Mouse (Mus musculus) forebrain, embryonic 16.5 days (tissue): Measurements from ENCODE around the gene Myo16. TPM values are rescaled to one million over a fixed set of nuclear protein-coding genes. Genes with fewer than 3 reads are reported as not detected.

Experiments used
- ATAC-seq: fragments of 200-750 bp; cut with Nextera tagmentation; 2 replicates; pipeline ENCODE4 v1.8.0; 2017; ENCODE audit warnings: mild to moderate bottlenecking, moderate library complexity
- H3K27ac ChIP-seq: fragments of 300-500 bp; sonication (generic); 2 replicates; pipeline ENCODE4 v1.5.1; 2014; ENCODE audit warnings: low read length, control low read depth
- H3K27me3 ChIP-seq: fragments of 300-500 bp; sonication (generic); replicated peaks from 2 replicates; pipeline ENCODE4 v1.6.1; 2014; ENCODE audit warnings: low read length; ENCODE audit not compliant: control insufficient read depth, insufficient read depth
- H3K36me3 ChIP-seq: fragments of 300-500 bp; sonication (generic); 2 replicates; pipeline ENCODE4 v1.6.1; 2014; ENCODE audit not compliant: control insufficient read depth, insufficient read depth
- H3K4me1 ChIP-seq: fragments of 300-500 bp; sonication (generic); replicated peaks from 2 replicates; pipeline ENCODE4 v1.6.1; 2014; ENCODE audit warnings: low read length; ENCODE audit not compliant: control insufficient read depth, insufficient read depth
- H3K4me2 ChIP-seq: fragments of 300-500 bp; sonication (generic); 2 replicates; pipeline ENCODE4 v1.6.1; 2014; ENCODE audit warnings: mild to moderate bottlenecking, low read length, control low read depth
- H3K4me3 ChIP-seq: fragments of 300-500 bp; sonication (generic); replicated peaks from 2 replicates; pipeline ENCODE4 v1.5.1; 2014; ENCODE audit warnings: mild to moderate bottlenecking, low read length, control low read depth
- H3K9ac ChIP-seq: fragments of 300-500 bp; sonication (generic); replicated peaks from 2 replicates; pipeline ENCODE4 v1.6.1; 2014; ENCODE audit warnings: low read depth, low read length, control low read depth
- H3K9me3 ChIP-seq: fragments of 300-500 bp; sonication (generic); 2 replicates; pipeline ENCODE4 v1.6.1; 2016; ENCODE audit warnings: low read length; ENCODE audit not compliant: control insufficient read depth
- WGBS: fragments of 180-500 bp; shearing (Covaris S2); extraction: QIAGEN DNeasy Blood & Tissue Kit; methylation state at CpG from one replicate; pipeline ENCODE4 v1.1.7; 2014; 5-methylcytosine and 5-hydroxymethylcytosine counted together
- polyA plus RNA-seq: library from polyadenylated mRNA; unstranded; fragments of >200 nt; fragmentation: Nextera tagmentation; extraction: Ambion mirVana; gene quantifications from 2 replicates; pipeline ENCODE4 v1.2.1, GENCODE M21; 2015

Myo16 gene
- polyA plus RNA-seq, 1 experiment from 2014 or later: 5.8 TPM

DNA sequence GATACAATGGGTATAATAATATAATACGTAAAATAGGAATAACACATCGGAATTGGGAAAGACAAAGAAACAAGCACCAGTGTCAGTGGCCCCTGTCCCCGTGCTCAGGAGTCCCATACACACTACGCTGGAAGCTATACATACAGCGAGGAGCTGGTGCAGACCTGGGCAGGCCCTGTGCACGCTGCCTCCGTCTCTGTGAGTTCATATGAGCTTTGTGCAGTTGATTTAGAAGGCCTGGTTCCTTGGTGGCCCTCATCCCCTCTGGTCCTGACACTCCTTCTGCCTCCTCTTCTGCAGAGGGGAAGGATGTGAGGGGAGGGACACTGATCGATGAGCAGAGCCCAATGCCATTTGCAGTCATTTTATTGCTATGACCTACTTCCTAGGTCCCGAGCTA lies 255.3 kb downstream of the Myo16 start:
- no peak overlapping the region for H3K9ac ChIP-seq
- no peak for ATAC-seq
- 90% methylated on average over 9 of the region's 9 CpGs for WGBS

DNA sequence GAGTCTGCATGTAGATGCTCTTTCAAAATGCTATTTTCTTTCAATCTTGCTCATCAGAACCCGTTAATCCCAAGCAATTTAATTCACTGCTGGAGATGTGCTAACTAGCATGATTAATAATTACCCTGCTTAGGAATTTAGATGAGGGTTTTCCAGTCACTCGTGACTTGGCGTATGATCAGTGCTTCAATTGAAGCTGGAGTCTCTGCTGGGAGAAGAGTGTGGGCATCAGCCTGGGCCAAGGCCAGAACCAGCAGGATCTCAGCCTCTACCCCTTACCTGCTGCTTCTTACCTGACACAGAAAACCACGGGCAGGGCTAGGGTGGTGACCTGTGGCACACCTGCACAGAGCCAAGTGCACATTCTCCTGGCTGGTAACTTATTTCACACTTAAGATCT lies 257.8 kb downstream of the Myo16 start:
- Histone ChIP-seq H3K9ac (no peak overlapping the region), H3K4me1 (peaks cover 29% of the 10 kb centered on the region), H3K27me3 (no peaks in the 10 kb centered on the region; the same call in 1 of the 2 replicates), H3K27ac (peak overlapping the region; percentile 62), H3K4me3 (no peak overlapping the region), H3K36me3 (no peaks in the 10 kb centered on the region), H3K9me3 (no peaks in the 10 kb centered on the region), H3K4me2 (no peak overlapping the region)
- 28% methylated on average over 4 of the region's 4 CpGs for WGBS
- peak; percentile 29; the same call in 1 of the 2 replicates for ATAC-seq

More for the DNA sequence above, 255.3 kb downstream of the Myo16 start:
- Histone ChIP-seq H3K9me3 (no peaks in the 10 kb centered on the region), H3K4me1 (peaks cover 21% of the 10 kb centered on the region), H3K36me3 (no peaks in the 10 kb centered on the region), H3K27me3 (no peaks in the 10 kb centered on the region), H3K4me2 (no peak overlapping the region), H3K4me3 (no peak overlapping the region), H3K27ac (0 out of 2 replicates have a peak overlapping the region, but pooled peaks have one; percentile 23)

DNA sequence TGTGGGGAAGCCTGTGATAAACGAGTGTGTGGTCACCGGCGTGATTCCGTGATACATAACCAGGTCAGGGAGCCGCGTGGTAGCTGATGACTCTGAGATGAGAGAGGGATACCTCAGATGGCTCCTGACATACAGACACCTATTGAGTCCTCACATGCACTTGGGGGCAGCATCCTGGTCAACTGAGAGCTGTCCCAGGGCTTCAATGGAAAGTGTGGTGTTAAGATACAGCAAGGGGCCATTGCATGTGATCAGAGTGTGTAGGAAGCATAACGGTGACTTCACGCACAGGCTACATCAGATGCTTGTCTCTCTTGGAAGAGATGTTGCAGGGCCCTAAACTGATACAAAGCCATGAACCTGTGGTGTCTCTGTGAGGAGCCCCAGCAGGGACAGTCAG lies 260.2 kb downstream of the Myo16 start:
- Histone ChIP-seq H3K4me1 (peaks cover 34% of the 10 kb centered on the region), H3K36me3 (no peaks in the 10 kb centered on the region), H3K9ac (no peak overlapping the region), H3K4me2 (no peak overlapping the region), H3K4me3 (no peak overlapping the region), H3K27me3 (no peaks in the 10 kb centered on the region; the same call in 1 of the 2 replicates), H3K27ac (no peak overlapping the region), H3K9me3 (no peaks in the 10 kb centered on the region)
- no peak for ATAC-seq
- WGBS: 91% methylated on average over 8 of the region's 8 CpGs

DNA sequence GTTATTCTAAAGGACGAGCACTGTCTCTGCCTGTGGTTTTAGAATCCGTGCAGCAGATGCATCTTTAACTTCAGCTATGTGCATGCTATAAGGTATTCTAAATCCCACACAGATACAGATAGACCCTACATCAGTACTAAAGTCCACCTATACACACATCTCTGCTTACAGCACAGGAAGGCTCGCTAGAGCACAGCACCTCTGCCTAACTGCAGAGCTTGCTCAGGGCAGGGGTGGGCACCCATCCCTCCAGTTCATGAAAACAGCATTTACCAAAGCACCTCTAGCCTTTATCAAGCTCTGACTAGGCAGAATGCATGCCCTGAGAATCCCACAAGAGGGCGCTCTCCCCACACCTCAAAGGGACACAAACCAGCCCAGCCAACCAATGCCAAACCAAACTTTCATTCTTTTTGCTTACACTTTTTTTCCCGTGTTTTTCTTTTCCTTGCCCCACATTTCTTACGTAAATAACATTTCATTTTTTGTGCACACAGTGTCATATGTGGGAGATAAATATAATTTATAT lies 261.0 kb downstream of the Myo16 start:
- no peaks in the 10 kb centered on the region for H3K36me3 ChIP-seq
- WGBS: 18% methylated on average over 6 of the region's 6 CpGs
- H3K27me3 ChIP-seq: no peaks in the 10 kb centered on the region; the same call in 1 of the 2 replicates
- no peak overlapping the region; the same call in 1 of the 2 replicates for H3K9ac ChIP-seq
- H3K4me3 ChIP-seq: no peak overlapping the region
- ATAC-seq: peak; percentile 19; the same call in 1 of the 2 replicates
- H3K27ac ChIP-seq: no peak overlapping the region
- peaks cover 41% of the 10 kb centered on the region for H3K4me1 ChIP-seq
- no peaks in the 10 kb centered on the region for H3K9me3 ChIP-seq
- no peak overlapping the region for H3K4me2 ChIP-seq

DNA sequence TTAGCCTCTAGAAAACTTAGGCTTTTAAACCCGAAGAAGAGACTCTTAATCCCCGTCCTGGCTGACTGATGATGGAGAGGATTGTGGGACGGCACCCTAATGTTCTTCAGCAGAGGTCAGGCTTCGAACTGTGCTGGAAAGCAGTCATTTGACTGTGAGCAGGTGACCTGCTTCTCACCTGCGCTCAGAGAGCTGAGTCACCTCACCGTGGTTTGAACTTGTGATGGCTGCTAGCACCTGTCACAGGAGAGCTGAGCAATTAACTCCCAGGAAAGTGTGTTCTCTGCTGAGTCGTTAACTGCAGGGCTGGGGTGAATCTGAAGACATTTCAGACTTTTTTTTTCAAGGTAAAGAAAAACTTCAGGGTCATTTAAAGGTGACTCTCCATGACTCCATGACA lies 261.6 kb downstream of the Myo16 start:
- no peak for ATAC-seq
- 17% methylated on average over 7 of the region's 7 CpGs for WGBS
- Histone ChIP-seq H3K4me3 (no peak overlapping the region), H3K27me3 (no peaks in the 10 kb centered on the region; the same call in 1 of the 2 replicates), H3K27ac (no peak overlapping the region), H3K9me3 (no peaks in the 10 kb centered on the region), H3K4me1 (peaks cover 42% of the 10 kb centered on the region), H3K4me2 (no peak overlapping the region), H3K36me3 (no peaks in the 10 kb centered on the region), H3K9ac (no peak overlapping the region)

DNA sequence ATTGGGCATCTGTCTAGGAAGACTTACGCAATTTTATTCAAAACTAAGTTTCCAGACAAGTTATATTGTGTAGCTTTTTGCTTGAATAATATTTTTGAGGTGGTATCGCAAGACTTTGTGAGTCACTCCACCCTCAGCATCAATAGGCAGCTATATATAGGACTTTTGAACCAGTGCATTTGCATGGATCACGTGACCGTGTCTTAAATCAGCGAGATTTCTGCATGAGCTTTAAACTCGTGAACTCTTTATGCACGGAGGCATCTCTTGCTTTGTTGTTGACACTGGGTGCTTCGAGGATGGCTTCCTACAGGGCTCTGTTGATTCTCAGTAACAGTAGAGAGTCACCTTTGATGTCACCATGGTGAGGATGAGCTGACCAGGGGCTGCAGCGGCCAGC lies 262.2 kb downstream of the Myo16 start:
- Histone ChIP-seq H3K4me1 (peaks cover 42% of the 10 kb centered on the region), H3K9ac (no peak overlapping the region), H3K36me3 (no peaks in the 10 kb centered on the region), H3K4me2 (no peak overlapping the region), H3K27ac (no peak overlapping the region), H3K27me3 (no peaks in the 10 kb centered on the region; the same call in 1 of the 2 replicates), H3K4me3 (no peak overlapping the region), H3K9me3 (no peaks in the 10 kb centered on the region)
- 81% methylated on average over 9 of the region's 9 CpGs for WGBS
- ATAC-seq: no peak

DNA sequence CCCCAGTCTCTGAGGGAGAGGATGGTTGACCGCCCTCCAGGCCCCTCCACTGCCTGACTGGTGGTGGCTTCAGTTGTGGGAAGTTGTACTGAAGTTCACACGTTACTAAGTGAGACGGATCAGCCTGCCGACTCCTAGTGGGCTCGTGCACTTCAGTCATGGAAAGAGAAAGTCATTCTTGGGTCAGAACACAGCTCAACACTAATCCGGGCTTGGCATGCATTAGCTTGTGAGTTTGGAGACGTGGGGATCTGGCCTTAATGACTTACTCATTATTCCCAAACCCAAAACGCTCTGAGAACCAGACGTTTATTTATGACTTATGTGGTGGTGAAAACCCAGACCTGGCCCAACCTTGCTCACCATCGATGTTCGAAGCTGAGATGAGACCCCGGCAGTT lies 263.1 kb downstream of the Myo16 start:
- 76% methylated on average over 12 of the region's 12 CpGs for WGBS

DNA sequence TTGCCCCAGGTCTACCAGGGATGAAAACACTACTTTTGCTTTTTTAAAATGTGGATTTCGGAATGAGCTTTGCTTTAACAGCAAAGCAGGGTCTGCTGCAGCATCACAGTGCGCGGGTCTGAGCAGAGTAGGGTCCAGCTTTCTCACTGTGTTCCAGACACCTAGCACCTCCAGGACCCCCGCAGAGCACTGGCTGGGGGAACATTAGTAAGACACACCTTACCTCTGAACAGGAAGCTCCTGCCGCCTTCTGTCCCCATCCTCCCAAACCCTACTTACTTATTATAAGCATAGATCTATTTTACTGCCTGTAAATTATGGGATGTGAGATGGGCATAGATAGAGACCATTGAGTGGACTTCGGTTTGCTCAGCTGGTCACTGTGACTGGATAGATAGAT lies 263.6 kb downstream of the Myo16 start:
- no peak for ATAC-seq
- Histone ChIP-seq H3K27me3 (no peaks in the 10 kb centered on the region; the same call in 1 of the 2 replicates), H3K4me1 (peaks cover 35% of the 10 kb centered on the region), H3K4me3 (no peak overlapping the region), H3K9me3 (no peaks in the 10 kb centered on the region), H3K36me3 (no peaks in the 10 kb centered on the region), H3K9ac (no peak overlapping the region), H3K27ac (no peak overlapping the region), H3K4me2 (no peak overlapping the region)
- WGBS: 96% methylated on average over 6 of the region's 6 CpGs

More for the DNA sequence above, 263.1 kb downstream of the Myo16 start:
- Histone ChIP-seq H3K9me3 (no peaks in the 10 kb centered on the region), H3K27ac (no peak overlapping the region), H3K4me2 (no peak overlapping the region), H3K4me3 (no peak overlapping the region), H3K4me1 (peaks cover 35% of the 10 kb centered on the region), H3K36me3 (no peaks in the 10 kb centered on the region), H3K27me3 (no peaks in the 10 kb centered on the region; the same call in 1 of the 2 replicates), H3K9ac (no peak overlapping the region)
- no peak for ATAC-seq

DNA sequence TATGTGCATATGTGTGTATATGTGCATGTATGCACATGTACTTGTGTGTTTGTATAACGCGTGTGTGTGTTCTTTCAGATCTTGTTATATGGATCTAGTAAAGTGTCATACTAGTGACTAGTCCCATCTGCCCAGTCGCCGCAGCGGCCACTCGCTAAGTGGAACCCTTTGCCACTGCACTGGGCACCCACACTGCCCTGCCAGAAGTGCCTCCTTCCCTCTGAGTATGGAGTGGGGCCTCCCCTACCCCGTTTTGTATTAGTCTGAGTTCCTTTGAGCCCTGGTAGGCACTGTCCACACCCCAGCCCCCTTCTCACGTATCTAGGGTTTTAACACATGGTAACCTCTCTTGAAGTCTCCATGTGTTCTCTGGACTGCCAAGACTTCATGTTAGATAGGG lies 264.3 kb downstream of the Myo16 start:
- 92% methylated on average over 8 of the region's 8 CpGs for WGBS
- no peak overlapping the region for H3K4me3 ChIP-seq

More for the DNA sequence above, 264.3 kb downstream of the Myo16 start:
- no peaks in the 10 kb centered on the region; the same call in 1 of the 2 replicates for H3K27me3 ChIP-seq
- no peak overlapping the region for H3K27ac ChIP-seq
- H3K36me3 ChIP-seq: no peaks in the 10 kb centered on the region
- H3K9me3 ChIP-seq: no peaks in the 10 kb centered on the region
- no peak for ATAC-seq
- H3K4me1 ChIP-seq: peaks cover 29% of the 10 kb centered on the region
- H3K9ac ChIP-seq: no peak overlapping the region
- H3K4me2 ChIP-seq: no peak overlapping the region
